ENCODE assay signal across 8 mouse cellular contexts in genomic region chr6:87009692-87010328, GRCm38 (mm10). TPM values are rescaled to one million over a fixed set of nuclear protein-coding genes. Genes with fewer than 3 reads are reported as not detected.
DNase-seq lines count a peak whose midpoint lies in the region; ATAC-seq lines count a peak whose summit lies in the region.

No protein-coding gene starts in this region.

- peak overlapping the region; percentile 85 for H3K27ac ChIP-seq in hindbrain, embryonic 14.5 days

- no peaks in the 10 kb centered on the region for H3K27me3 ChIP-seq in hindbrain, embryonic 14.5 days (ENCODE audit: control insufficient read depth, insufficient read depth, low read length)

- peak; percentile 96 for ATAC-seq in hindbrain, embryonic 14.5 days (ENCODE audit: low FRiP score)

- no peaks in the 10 kb centered on the region for H3K9me3 ChIP-seq in hindbrain, embryonic 14.5 days (ENCODE audit: control insufficient read depth, low read length)

- peaks cover 8% of the 10 kb centered on the region for H3K4me1 ChIP-seq in hindbrain, embryonic 14.5 days (replicated peaks; ENCODE audit: control insufficient read depth, insufficient read depth, low read length)

- peaks cover 15% of the 10 kb centered on the region for H3K36me3 ChIP-seq in hindbrain, embryonic 14.5 days (replicated peaks; ENCODE audit: control insufficient read depth, insufficient read depth)

- WGBS in hindbrain, embryonic 14.5 days = under 1% methylated on average over 36 of the region's 36 CpGs

- peak overlapping the region; percentile 54 for H3K4me2 ChIP-seq in hindbrain, embryonic 14.5 days (replicated peaks)

- peak overlapping the region; percentile 78 for H3K4me3 ChIP-seq in hindbrain, embryonic 14.5 days (replicated peaks; ENCODE audit: low read length)

- DNase-seq in R1 (ENCODE audit: low read depth, low spot score) = peak; percentile 97
- peak; percentile 95 to 97 for DNase-seq in cerebellum, postnatal 25 days
- peak; percentile 89 to 93 for DNase-seq in frontal cortex, postnatal 25 days (ENCODE audit: low spot score in 2 of 2)
- peak; percentile 90 for DNase-seq in hindbrain, embryonic 14.5 days (ENCODE audit: low spot score)
- DNase-seq in layer of hippocampus, postnatal 36 days = peak; percentile 90 to 92
- DNase-seq in lung, postnatal 36 days = peak; percentile 97
- DNase-seq in retina, postnatal 1 day = peak; percentile 94
- peak; percentile 92 to 93 for DNase-seq in urinary bladder, adult 18-20 months (ENCODE audit: low spot score in 2 of 2)

- H3K9ac ChIP-seq in hindbrain, embryonic 14.5 days = peak overlapping the region; percentile 94

RNA-seq across cellular contexts. Expression of gene Nfu1, which starts 0.8 kb away (rescaled TPM):
- polyA plus RNA-seq in hindbrain, embryonic 14.5 days (2014; fragmentation: Nextera tagmentation; extraction: Ambion mirVana) = 137 and 146 TPM in 2 replicates
- 10 to 100 TPM; 55.1 to 55.5 TPM for total RNA-seq in layer of hippocampus, postnatal 36 days (2021)

RNA-seq across cellular contexts. Expression of gene Gfpt1, which starts 32.8 kb away (rescaled TPM):
- polyA plus RNA-seq in hindbrain, embryonic 14.5 days (2014; fragmentation: Nextera tagmentation; extraction: Ambion mirVana) = 26.9 and 28.8 TPM in 2 replicates
- 10 to 100 TPM; 52.9 to 56.7 TPM for total RNA-seq in layer of hippocampus, postnatal 36 days (2021)

Comparison
In these comparisons a context has a peak if more than half of its experiments do, and no peak if none do; other contexts are left out.
1. Peak in every context shown above with its lines: DNase-seq, ATAC-seq, H3K4me3 ChIP-seq and H3K27ac ChIP-seq.